Mouse (Mus musculus) liver, postnatal 0 days (tissue): ENCODE data around the gene Pafah1b1.

ENCODE experiments used
- CTCF ChIP-seq: sonication (generic); IDR thresholded peaks from 2 replicates; pipeline ENCODE4 v1.5.1; 2016; ENCODE audit warnings: antibody characterized with exemption, low read depth
- EP300 ChIP-seq: IDR thresholded peaks from 2 replicates; pipeline ENCODE4 v1.6.1; 2016; ENCODE audit warnings: antibody characterized with exemption, low read depth, mild to moderate bottlenecking

- TF ChIP-seq CTCF, result no peak
- peak; percentile 45; the same call in 1 of the 2 replicates for TF ChIP-seq EP300
These were observed 50.9 kb downstream of the Pafah1b1 start for GRCm38 (mm10) chr11:74673561-74673960.
